Mouse (Mus musculus) liver, postnatal 0 days (tissue): ENCODE results near the gene Ddx10.

Experiments
- CTCF ChIP-seq: sonication (generic); IDR thresholded peaks from 2 replicates; pipeline ENCODE4 v1.5.1; 2016; ENCODE audit warnings: antibody characterized with exemption, low read depth
- EP300 ChIP-seq: IDR thresholded peaks from 2 replicates; pipeline ENCODE4 v1.6.1; 2016; ENCODE audit warnings: antibody characterized with exemption, low read depth, mild to moderate bottlenecking

DNA sequence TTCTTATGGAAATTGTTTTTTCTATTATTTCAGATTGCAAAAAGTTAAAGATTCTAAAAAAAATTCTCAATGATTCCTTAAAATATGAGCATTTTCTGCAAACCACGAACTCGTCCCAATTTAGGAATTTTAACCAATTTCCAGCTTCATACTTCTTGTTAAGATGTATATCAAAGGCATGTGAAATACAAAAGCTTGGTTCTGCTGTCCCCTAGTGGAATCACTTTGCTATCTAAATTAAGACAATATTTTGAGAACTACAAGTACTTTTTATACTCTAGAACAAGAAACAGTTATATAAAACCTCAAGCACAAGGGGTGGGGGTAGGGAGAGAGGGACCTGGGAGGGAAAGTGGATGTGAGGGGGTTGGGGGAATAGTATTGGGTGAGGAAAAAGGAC is 29.7 kb downstream of the Ddx10 start:
- TF ChIP-seq EP300 (no peak), CTCF (peak; percentile 44)
